8 mouse cellular contexts compared by ENCODE assay signal in the genomic region with DNA sequence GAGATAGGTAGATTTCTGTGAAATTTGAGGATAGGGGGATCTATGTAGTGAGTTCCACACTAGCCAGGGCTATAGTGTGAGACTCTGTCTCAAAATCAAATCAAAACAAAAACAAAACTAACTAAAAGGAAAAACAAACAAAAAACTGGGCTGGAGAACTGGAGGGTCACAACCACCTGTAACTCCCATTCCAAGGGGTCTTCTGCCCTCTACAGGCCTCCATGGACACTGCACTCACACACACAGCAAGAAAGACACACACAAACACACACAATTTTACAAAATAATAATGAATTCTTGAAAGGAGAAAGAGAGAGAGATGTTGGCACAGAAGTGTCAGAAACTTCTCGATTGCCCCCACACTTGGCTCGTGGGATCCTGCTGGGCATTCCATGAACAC. TPM values are rescaled to one million over a fixed set of nuclear protein-coding genes. Genes with fewer than 3 reads are reported as not detected.
DNase-seq lines count a peak whose midpoint lies in the region; ATAC-seq and TF ChIP-seq lines count a peak whose summit lies in the region.

No protein-coding gene starts in this region.

- TF ChIP-seq CTCF in gastrocnemius, adult 2 months (IDR thresholded peaks at IDR 0.05): peak; percentile 78
- no peak for TF ChIP-seq CTCF in thymus, adult 2 months (IDR thresholded peaks at IDR 0.05; ENCODE audit: borderline replicate concordance, control insufficient read depth, extremely low read depth, insufficient read depth, low read length, poor library complexity)

- no peak for ATAC-seq in frontal cortex, adult (ENCODE audit: low TSS enrichment)

- WGBS in thymus, adult 2 months: 95% methylated on average over 2 of the region's 2 CpGs
- 90% methylated on average over 2 of the region's 2 CpGs for WGBS in hindbrain, embryonic 10.5 days

- H3K9me3 ChIP-seq in hindbrain, embryonic 10.5 days: no peaks in the 10 kb centered on the region

- no peak overlapping the region for H3K27ac ChIP-seq in gastrocnemius, adult 2 months
- no peak overlapping the region for H3K27ac ChIP-seq in thymus, adult 2 months (ENCODE audit: control insufficient read depth, insufficient read depth, low read length)
- H3K27ac ChIP-seq in hindbrain, embryonic 10.5 days: no peak overlapping the region

- no peaks in the 10 kb centered on the region for H3K27me3 ChIP-seq in thymus, adult 2 months (ENCODE audit: control insufficient read depth, insufficient read depth, low read length)
- no peaks in the 10 kb centered on the region for H3K27me3 ChIP-seq in hindbrain, embryonic 10.5 days (ENCODE audit: insufficient read depth, poor library complexity, severe bottlenecking)

- TF ChIP-seq POLR2A in thymus, adult 2 months (IDR thresholded peaks at IDR 0.05; ENCODE audit: control insufficient read depth, extremely low read depth, insufficient read depth, low read length, poor library complexity): no peak

- no peaks in the 10 kb centered on the region for H3K36me3 ChIP-seq in thymus, adult 2 months (ENCODE audit: control insufficient read depth, insufficient read depth, low read length)
- H3K36me3 ChIP-seq in hindbrain, embryonic 10.5 days: no peaks in the 10 kb centered on the region

- peak; percentile 57 for DNase-seq in gastrocnemius, adult 2 months
- no peak for DNase-seq in gastrocnemius, adult 8-10 months (ENCODE audit: low spot score in 2 of 2)
- DNase-seq in thymus, adult 2 months: peak; percentile 60
- no peak for DNase-seq in thymus, adult 18-20 months
- DNase-seq in induced T-regulatory cell, adult 2 months (ENCODE audit: low read depth): peak; percentile 56
- no peak for DNase-seq in left cerebral cortex, adult 18-20 months (ENCODE audit: low spot score in 2 of 2)
- DNase-seq in hindbrain, embryonic 10.5 days (ENCODE audit: low spot score): no peak

- H3K4me3 ChIP-seq in gastrocnemius, adult 2 months: no peak overlapping the region
- no peak overlapping the region for H3K4me3 ChIP-seq in thymus, adult 2 months (ENCODE audit: control insufficient read depth, insufficient read depth, low read length)
- H3K4me3 ChIP-seq in hindbrain, embryonic 10.5 days: no peak overlapping the region

- H3K4me1 ChIP-seq in thymus, adult 2 months (replicated peaks; ENCODE audit: control insufficient read depth, insufficient read depth, low read length): peaks cover 4% of the 10 kb centered on the region
- no peaks in the 10 kb centered on the region; the same call in 1 of the 2 replicates for H3K4me1 ChIP-seq in hindbrain, embryonic 10.5 days (replicated peaks)

- intact Hi-C loops in gastrocnemius, adult 2 months (cut with DNase I): loop anchor here (2.0 kb wide), 1 partner anchor 152 kb away; no protein-coding TSS in a partner anchor

RNA-seq across cellular contexts. Expression of a gene that starts 47.0 kb away (rescaled TPM):
- total RNA-seq in gastrocnemius, adult 2 months (2021): under 1 TPM in 1 of 2 experiments, not detected in 1; 0.05 TPM
- under 1 TPM in 1 of 4 experiments, not detected in 3; 0.61 TPM for total RNA-seq in gastrocnemius, adult 8-10 months (2022)
- polyA plus RNA-seq in thymus, adult 2 months (2012; rRNA removed): 3.0 and 3.3 TPM in 2 replicates
- total RNA-seq in left cerebral cortex, adult 18-20 months (2021): 10 to 100 TPM; 37.8 to 41.2 TPM
- 2.9 and 3.2 TPM in 2 replicates for polyA plus RNA-seq in hindbrain, embryonic 10.5 days (2016; fragmentation: Nextera tagmentation; extraction: Ambion mirVana)

RNA-seq across cellular contexts. Expression of a gene that starts 54.2 kb away (rescaled TPM):
- under 1 TPM in 1 of 2 experiments, not detected in 1; 0.45 TPM for total RNA-seq in gastrocnemius, adult 2 months (2021)
- total RNA-seq in gastrocnemius, adult 8-10 months (2022): not detected
- polyA plus RNA-seq in thymus, adult 2 months (2012; rRNA removed): 0.58 and 1.3 TPM in 2 replicates
- total RNA-seq in left cerebral cortex, adult 18-20 months (2021): not detected
- polyA plus RNA-seq in hindbrain, embryonic 10.5 days (2016; fragmentation: Nextera tagmentation; extraction: Ambion mirVana): 0.22 and 0.42 TPM in 2 replicates

Comparison
In these comparisons a context has a peak if more than half of its experiments do, and no peak if none do; other contexts are left out.
1. DNase-seq: peak in gastrocnemius, adult 2 months (single experiment), thymus, adult 2 months (single experiment) and induced T-regulatory cell, adult 2 months (single experiment); none in gastrocnemius, adult 8-10 months (0 of 2), thymus, adult 18-20 months (0 of 2), left cerebral cortex, adult 18-20 months (0 of 2) and hindbrain, embryonic 10.5 days (single experiment).
2. RNA of a gene that starts 47.0 kb away (total RNA-seq): 37.8 to 41.2 TPM in left cerebral cortex, adult 18-20 months; 0.05 TPM in gastrocnemius, adult 2 months and 0.61 TPM in gastrocnemius, adult 8-10 months; every median in the first group is over 10 times any median in the second.